Mouse (Mus musculus): ENCODE data around the gene Lmo2. TPM values are rescaled to one million over a fixed set of nuclear protein-coding genes. Genes with fewer than 3 reads are reported as not detected.

Gene Lmo2
- polyA plus RNA-seq, 1 experiment = 585 TPM

DNA sequence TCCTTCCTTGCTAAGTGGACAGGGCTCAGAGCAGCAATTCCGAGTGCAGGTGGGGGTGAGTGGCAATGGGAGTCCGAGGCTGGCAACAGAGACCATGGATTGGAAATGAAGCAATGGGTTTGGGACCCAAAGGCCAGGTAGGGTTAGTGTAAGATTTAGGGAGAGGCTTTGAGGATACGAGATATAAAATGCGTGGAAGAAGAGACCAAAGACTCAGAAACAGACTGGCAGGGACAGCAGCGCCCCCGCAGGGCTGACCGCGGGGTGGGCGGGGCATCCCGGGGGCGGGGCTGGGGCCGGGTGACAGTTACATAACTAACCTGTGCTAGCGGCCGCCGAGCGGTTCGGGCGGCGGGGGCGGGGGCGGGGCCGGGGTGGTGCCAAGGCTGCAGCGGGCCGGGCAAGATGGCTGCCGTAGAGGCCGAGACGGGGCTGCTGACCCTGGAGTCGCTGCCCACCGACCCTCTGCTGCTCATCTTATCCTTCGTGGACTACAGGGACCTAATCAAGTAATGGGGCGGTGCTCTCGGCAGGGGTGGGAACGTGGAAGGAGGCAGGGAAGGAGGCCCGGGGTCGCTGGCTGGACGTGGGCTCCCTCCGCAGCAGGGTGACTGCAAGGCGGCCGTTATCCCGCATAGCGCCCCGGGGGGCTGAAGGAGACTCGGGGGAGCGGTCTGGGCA, 69.8 kb downstream of the Lmo2 start, which contains the start of gene Fbxo3:
Gene Fbxo3 (plus strand): TSS at position 264 of the 681 bp plus-strand sequence.
- Histone ChIP-seq H3K36me3 (replicated peaks; ENCODE audit: low read length) (peaks cover 21% of the 10 kb centered on the region), H3K4me3 (replicated peaks) (peak within 1 kb of the TSS; percentile 100), H3K4me1 (peaks cover 32% of the 10 kb centered on the region), H3K9me3 (peaks cover 13% of the 10 kb centered on the region), H3K27me3 (replicated peaks) (no peaks in the 10 kb centered on the region)
- TF ChIP-seq FLI1 (IDR thresholded peaks at IDR 0.05; ENCODE audit: low read length) (no peak), GATA1 (IDR thresholded peaks at IDR 0.05; ENCODE audit: borderline replicate concordance, low read length) (no peak)

DNA sequence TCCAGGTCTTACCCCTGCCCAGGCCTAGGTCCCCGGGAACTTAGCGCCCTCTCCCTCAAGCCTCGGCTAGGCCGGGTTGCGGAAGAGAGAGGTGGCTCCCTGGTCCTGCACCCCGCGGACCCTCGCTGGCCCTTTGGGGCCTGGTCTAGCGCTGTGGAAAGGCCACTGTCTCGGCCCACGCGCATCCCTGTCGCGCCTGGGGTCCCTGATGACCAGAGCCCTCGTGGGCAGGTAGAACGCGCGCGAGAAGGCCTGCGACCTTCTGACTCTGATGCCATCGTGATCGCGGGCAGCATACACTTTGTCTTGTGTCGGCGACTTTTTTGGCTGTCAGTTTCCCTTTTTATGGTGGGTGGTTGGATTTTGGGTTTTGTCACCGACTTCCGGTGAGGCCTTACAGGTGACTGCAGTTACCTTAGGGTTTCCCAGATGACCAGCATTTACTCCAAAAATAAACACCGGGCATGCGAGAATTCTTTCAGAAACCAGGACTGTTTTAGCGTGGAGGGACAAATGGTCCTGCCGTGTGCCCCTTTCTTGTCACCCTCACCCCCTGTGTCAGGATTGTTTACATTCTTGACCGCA, 70.4 kb downstream of the Lmo2 start, which contains the start of gene 4931422A03Rik:
Gene 4931422A03Rik (minus strand): TSS at position 223 of the 585 bp plus-strand sequence.
- H3K4me1 ChIP-seq = peaks cover 32% of the 10 kb centered on the region
- peak within 1 kb of the TSS; percentile 100 for H3K4me3 ChIP-seq (replicated peaks)
- TF ChIP-seq GATA1 (IDR thresholded peaks at IDR 0.05; ENCODE audit: borderline replicate concordance, low read length) (no peak), FLI1 (IDR thresholded peaks at IDR 0.05; ENCODE audit: low read length) (no peak)
- H3K27me3 ChIP-seq (replicated peaks) = no peaks in the 10 kb centered on the region
- peaks cover 27% of the 10 kb centered on the region for H3K36me3 ChIP-seq (replicated peaks; ENCODE audit: low read length)
- peaks cover 10% of the 10 kb centered on the region for H3K9me3 ChIP-seq

DNA sequence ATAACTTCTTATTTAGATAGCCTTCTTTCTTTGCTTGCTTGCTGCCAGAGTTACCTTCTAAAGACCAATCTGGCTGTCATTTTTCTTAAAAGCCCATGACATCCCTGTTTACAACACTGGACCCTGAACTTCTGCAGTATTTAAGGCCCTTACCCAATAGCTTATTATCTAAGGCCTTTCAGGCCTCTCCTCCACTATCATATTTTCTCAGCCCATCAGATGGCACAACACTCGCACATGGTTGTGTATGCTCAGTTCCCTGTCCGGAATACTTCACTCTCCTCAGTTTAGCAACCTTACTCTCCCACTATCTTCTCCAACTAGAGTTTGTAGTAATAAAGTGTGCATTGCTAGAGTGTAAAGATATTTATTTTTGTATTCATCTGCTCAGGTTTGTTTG, 71.3 kb downstream of the Lmo2 start:
- H3K4me1 ChIP-seq = peaks cover 32% of the 10 kb centered on the region
- no peak for TF ChIP-seq GATA1 (IDR thresholded peaks at IDR 0.05; ENCODE audit: borderline replicate concordance, low read length)
- no peak for TF ChIP-seq FLI1 (IDR thresholded peaks at IDR 0.05; ENCODE audit: low read length)
- H3K27me3 ChIP-seq (replicated peaks) = no peaks in the 10 kb centered on the region
- H3K36me3 ChIP-seq (replicated peaks; ENCODE audit: low read length) = peaks cover 35% of the 10 kb centered on the region
- peaks cover 3% of the 10 kb centered on the region for H3K9me3 ChIP-seq
- H3K4me3 ChIP-seq (replicated peaks) = peak overlapping the region; percentile 100

DNA sequence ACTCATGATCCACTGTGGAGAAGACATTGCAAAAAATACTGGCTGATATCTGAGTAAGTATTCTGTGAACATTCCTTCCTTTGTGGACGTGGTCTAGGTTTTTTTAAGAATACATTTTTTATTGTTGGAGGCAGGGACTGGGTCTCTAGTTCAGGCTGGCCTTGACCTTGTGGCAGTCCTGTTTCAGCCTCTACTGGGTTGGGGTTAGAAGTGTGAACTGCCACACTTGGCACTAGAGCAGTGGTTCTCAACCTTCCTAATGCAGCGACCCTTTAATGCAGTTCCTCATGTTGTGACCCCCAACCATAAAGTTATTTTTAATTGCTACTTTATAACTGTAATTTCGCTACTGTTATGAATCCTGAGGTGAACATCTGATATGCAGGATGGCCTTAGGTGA, 72.6 kb downstream of the Lmo2 start:
- Histone ChIP-seq H3K4me3 (replicated peaks) (no peak overlapping the region), H3K27me3 (replicated peaks) (no peaks in the 10 kb centered on the region)

More for the DNA sequence above, 72.6 kb downstream of the Lmo2 start:
- TF ChIP-seq GATA1 (IDR thresholded peaks at IDR 0.05; ENCODE audit: borderline replicate concordance, low read length) = no peak
- TF ChIP-seq FLI1 (IDR thresholded peaks at IDR 0.05; ENCODE audit: low read length) = no peak
- no peaks in the 10 kb centered on the region for H3K9me3 ChIP-seq
- H3K4me1 ChIP-seq = peaks cover 35% of the 10 kb centered on the region
- peaks cover 46% of the 10 kb centered on the region for H3K36me3 ChIP-seq (replicated peaks; ENCODE audit: low read length)

Other genes starting within 250 kb of the Lmo2 start
- gene Nat10, start 196.7 kb upstream of the Lmo2 start, polyA plus RNA-seq (2012; ENCODE audit: insufficient read depth, low replicate concordance) = 3.6 and 4.9 TPM in 2 replicates
- 59.6 and 72.0 TPM in 2 replicates for gene Caprin1, start 160.3 kb upstream of the Lmo2 start, polyA plus RNA-seq (2012; ENCODE audit: insufficient read depth, low replicate concordance)
- gene Fbxo3, start 69.7 kb downstream of the Lmo2 start, polyA plus RNA-seq (2012; ENCODE audit: insufficient read depth, low replicate concordance) = 2.7 TPM in 1 of 2 replicates, not detected in the other
- not detected in 2 replicates for gene 4931422A03Rik, start 70.4 kb downstream of the Lmo2 start, polyA plus RNA-seq (2012; ENCODE audit: insufficient read depth, low replicate concordance)
- gene Gm10912, start 107.8 kb downstream of the Lmo2 start, polyA plus RNA-seq (2012; ENCODE audit: insufficient read depth, low replicate concordance) = 0.07 TPM in 1 of 2 replicates, not detected in the other
- not detected in 2 replicates for gene Gm10799, start 110.6 kb downstream of the Lmo2 start, polyA plus RNA-seq (2012; ENCODE audit: insufficient read depth, low replicate concordance)
- gene Cd59b, start 111.9 kb downstream of the Lmo2 start, polyA plus RNA-seq (2012; ENCODE audit: insufficient read depth, low replicate concordance) = 0.31 TPM in 1 of 2 replicates, not detected in the other
- 14.2 TPM in 1 of 2 replicates, not detected in the other for gene Cd59a, start 137.8 kb downstream of the Lmo2 start, polyA plus RNA-seq (2012; ENCODE audit: insufficient read depth, low replicate concordance)
- gene A930018P22Rik, start 164.8 kb downstream of the Lmo2 start, polyA plus RNA-seq (2012; ENCODE audit: insufficient read depth, low replicate concordance) = 0.19 TPM in 1 of 2 replicates, not detected in the other